Comparison of ENCODE assay signal across 11 mouse cellular contexts in the genomic region with DNA sequence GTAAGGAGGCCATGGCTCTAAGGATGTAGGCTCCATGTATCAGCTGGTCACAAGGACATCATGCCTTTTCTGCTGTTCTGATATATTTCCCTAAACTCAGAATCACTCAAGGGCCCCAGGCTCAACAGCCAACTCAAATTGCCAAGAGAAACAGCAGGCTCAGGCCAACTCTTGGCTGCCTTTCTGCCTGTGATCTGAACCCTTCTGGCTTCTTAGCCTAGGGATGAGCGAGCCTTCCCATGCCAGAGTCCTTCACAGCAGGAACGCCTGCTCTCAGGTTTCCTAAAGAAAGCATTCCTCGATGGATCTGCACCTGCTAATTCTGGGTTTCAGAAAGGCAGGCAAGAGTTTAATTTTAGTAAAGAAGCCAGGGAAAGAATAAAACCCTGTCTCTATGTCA. TPM values are rescaled to one million over a fixed set of nuclear protein-coding genes. Genes with fewer than 3 reads are reported as not detected.
DNase-seq lines count a peak whose midpoint lies in the region; ATAC-seq lines count a peak whose summit lies in the region.
"Had no signal": no experiment of that assay in that cellular context is flagged by ENCODE, and none has a peak within 500 bp of the region (broad histone marks: within the 10 kb centered on the region; RNA-seq: fewer than 3 reads in every experiment).

No protein-coding gene starts in this region.

- H3K27me3 ChIP-seq in heart, embryonic 12.5 days (replicated peaks), result no peaks in the 10 kb centered on the region
- H3K27me3 ChIP-seq: forebrain, embryonic 12.5 days had no signal

- H3K4me1 ChIP-seq in heart, embryonic 12.5 days (replicated peaks), result peaks cover 61% of the 10 kb centered on the region

- H3K36me3 ChIP-seq in heart, embryonic 12.5 days, result no peaks in the 10 kb centered on the region
- H3K36me3 ChIP-seq: forebrain, embryonic 12.5 days had no signal

- H3K27ac ChIP-seq in heart, embryonic 12.5 days (ENCODE audit: poor library complexity, severe bottlenecking), result no peak overlapping the region
- H3K27ac ChIP-seq: forebrain, embryonic 12.5 days; kidney, postnatal 0 days had no signal

- H3K9me3 ChIP-seq in heart, embryonic 12.5 days (replicated peaks), result no peaks in the 10 kb centered on the region
- H3K9me3 ChIP-seq: forebrain, embryonic 12.5 days had no signal

- peak; percentile 95 for DNase-seq in heart, adult 11 months
- DNase-seq in adipocyte (ENCODE audit: low spot score), result peak; percentile 88
- peak; percentile 83 for DNase-seq in cerebellum, adult 9-11 months
- DNase-seq in heart, adult 9 months (ENCODE audit: low spot score in 2 of 2), result peak; percentile 47 to 55
- no peak for DNase-seq in thymus, postnatal 10 days (ENCODE audit: low spot score in 2 of 2)
- no peak for DNase-seq in testis, postnatal 14 days (ENCODE audit: low spot score)
- DNase-seq in testis, postnatal 10 days (ENCODE audit: low spot score), result no peak

- no peak overlapping the region for H3K9ac ChIP-seq in heart, embryonic 12.5 days
- H3K9ac ChIP-seq: forebrain, embryonic 12.5 days had no signal

- no peak for ATAC-seq in heart, embryonic 12.5 days (ENCODE audit: insufficient number of reproducible peaks, low FRiP score)
- ATAC-seq: CD4-positive, CD25-positive, alpha-beta regulatory T cell, adult 4 months had no signal

- H3K4me3 ChIP-seq in heart, embryonic 12.5 days, result no peak overlapping the region
- H3K4me3 ChIP-seq: forebrain, embryonic 12.5 days had no signal

- 44% methylated on average over 3 of the region's 3 CpGs for WGBS in heart, embryonic 12.5 days

- no peak overlapping the region for H3K4me2 ChIP-seq in heart, embryonic 12.5 days
- H3K4me2 ChIP-seq: forebrain, embryonic 12.5 days had no signal

RNA-seq across cellular contexts. Expression of gene Abtb2, which starts 43.4 kb away (rescaled TPM):
- polyA plus RNA-seq in heart, embryonic 12.5 days (2016; fragmentation: Nextera tagmentation; extraction: Ambion mirVana), result 28.0 and 29.5 TPM in 2 replicates

Comparison
In these comparisons a context has a peak if more than half of its experiments do, and no peak if none do; other contexts are left out.
1. DNase-seq: peak in heart, adult 11 months (single experiment), adipocyte (single experiment), cerebellum, adult 9-11 months (single experiment) and heart, adult 9 months (2 of 2); none in thymus, postnatal 10 days (0 of 2), testis, postnatal 14 days (single experiment) and testis, postnatal 10 days (single experiment).